Mouse (Mus musculus): ENCODE measurements around the gene Hirip3. TPM values are rescaled to one million over a fixed set of nuclear protein-coding genes. Genes with fewer than 3 reads are reported as not detected.
A peak's percentile ranks its signal among the peaks of the same experiment; 100 is the strongest.

Gene Hirip3
- polyA plus RNA-seq (2015; fragmentation: Nextera tagmentation; extraction: Ambion mirVana): 39.8 and 48.3 TPM in 2 replicates

DNA sequence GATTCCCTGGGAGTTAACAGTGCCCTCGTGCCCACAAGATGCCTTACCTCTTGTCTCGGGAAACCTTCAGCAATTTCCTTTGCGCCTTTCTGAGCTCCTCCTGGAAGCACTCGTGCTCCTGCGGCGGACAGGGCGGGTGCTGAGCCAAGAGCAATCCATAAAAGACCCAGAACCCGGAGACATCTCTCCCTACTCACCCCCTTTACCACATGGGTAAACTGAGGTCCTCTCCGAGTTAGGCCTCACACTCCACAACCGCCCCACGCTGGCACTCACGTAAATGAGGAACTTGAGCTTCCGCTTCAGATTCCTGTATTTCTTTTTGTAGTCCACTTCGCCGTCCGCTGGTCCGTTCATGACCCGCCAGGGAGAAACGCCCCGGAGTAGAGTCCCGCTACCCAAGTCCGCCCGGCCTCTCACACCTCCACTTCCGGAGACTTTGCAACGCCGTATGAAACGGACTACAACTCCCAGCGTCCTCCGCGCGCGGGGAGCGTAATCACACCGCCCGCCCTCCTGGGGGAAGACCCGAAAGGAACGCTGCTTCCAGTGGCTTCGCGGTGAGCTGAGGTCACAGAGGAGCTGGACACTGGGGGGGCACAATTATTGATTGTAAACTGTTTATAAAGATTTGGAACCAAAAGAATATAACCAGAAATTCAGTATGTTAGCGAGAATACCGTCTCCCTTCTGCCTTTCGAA is at the start of gene Hirip3:
Gene Hirip3, plus strand, starts transcription at position 544 of the 702 bp plus-strand sequence.
- no peaks in the 10 kb centered on the region for H3K9me3 ChIP-seq
- peak within 1 kb of the TSS; percentile 75 for H3K4me3 ChIP-seq
- H3K4me1 ChIP-seq: peaks cover 29% of the 10 kb centered on the region
- H3K4me2 ChIP-seq (replicated peaks): peak within 1 kb of the TSS; percentile 88
- H3K27ac ChIP-seq: peak within 1 kb of the TSS; percentile 84
- ATAC-seq (ENCODE audit: low FRiP score, low read depth): peak; percentile 92
- under 1% methylated on average over 42 of the region's 42 CpGs for WGBS
- H3K27me3 ChIP-seq: no peaks in the 10 kb centered on the region
- peaks cover 62% of the 10 kb centered on the region for H3K36me3 ChIP-seq
- H3K9ac ChIP-seq: peak within 1 kb of the TSS; percentile 82

DNA sequence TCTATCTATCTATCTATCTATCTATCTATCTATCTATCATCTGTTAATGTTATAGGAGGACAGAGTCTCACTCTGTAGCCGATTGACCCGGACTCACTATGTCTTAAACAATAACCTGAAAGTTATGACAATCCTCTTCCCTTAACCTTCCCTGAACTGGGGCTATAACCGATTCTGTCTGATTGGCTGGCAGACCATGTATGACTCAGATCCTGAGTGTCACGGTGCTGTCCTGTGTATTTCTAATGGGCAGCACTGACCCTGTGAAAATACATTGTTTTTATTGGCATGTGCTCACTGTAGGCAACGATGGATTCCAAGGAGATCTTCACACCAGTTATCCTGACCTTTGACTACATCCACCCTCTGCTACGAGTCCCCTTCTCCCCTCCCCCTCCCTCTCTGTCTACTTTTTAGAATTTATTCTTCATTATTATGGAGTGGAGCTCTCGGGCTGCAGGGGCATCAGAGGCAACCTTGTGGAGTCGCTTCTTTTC is 46.0 kb upstream of the Hirip3 start:
- Histone ChIP-seq H3K4me1 (no peaks in the 10 kb centered on the region), H3K9ac (no peak overlapping the region), H3K27ac (no peak overlapping the region), H3K4me2 (replicated peaks) (no peak overlapping the region), H3K4me3 (no peak overlapping the region), H3K36me3 (no peaks in the 10 kb centered on the region), H3K27me3 (peaks cover under 1% of the 10 kb centered on the region; the same call in 1 of the 2 replicates), H3K9me3 (no peaks in the 10 kb centered on the region)
- 67% methylated on average over 8 of the region's 8 CpGs for WGBS
- ATAC-seq (ENCODE audit: low FRiP score, low read depth): no peak

DNA sequence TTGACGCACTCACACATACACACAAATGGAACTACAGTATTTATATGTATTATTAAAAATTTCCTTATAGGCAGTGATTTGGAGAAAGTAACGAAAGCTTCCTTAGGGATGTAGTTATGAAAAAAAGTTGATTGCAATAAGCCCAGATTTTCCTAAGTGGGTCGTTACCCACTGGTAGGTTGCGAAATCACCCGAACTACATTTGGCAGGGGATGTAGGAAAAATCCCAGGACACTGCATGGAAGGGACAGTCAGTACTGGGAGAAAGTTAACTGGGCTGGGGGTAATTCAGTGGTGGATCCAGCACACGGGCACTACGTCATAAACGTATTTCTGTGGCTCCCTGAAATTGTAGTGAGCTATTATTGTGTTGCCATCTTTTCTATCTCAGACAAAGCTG is 45.3 kb upstream of the Hirip3 start:
- no peak for ATAC-seq (ENCODE audit: low FRiP score, low read depth)
- H3K27me3 ChIP-seq: peaks cover 7% of the 10 kb centered on the region; the same call in 1 of the 2 replicates
- WGBS: 78% methylated on average over 8 of the region's 8 CpGs

DNA sequence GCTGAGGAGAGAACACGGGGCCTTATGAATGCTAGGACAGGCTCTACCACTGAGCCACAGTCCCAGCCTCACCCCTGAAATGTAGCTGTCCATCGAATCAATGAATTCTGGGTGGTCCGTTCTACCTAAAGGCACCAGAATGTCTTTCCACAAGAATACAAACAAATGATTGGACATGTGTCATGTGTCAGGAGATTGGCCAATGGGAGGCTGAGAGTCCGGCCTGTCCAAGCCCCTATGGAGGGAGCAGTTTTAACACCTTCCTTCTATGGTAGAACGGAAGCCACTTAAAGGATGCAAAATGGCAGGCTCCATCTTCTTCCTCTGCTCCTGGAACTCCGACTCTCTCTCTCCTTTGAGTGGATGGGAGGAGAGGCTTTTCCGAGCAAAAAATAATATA is 44.2 kb upstream of the Hirip3 start:
- no peak overlapping the region for H3K4me3 ChIP-seq
- ATAC-seq (ENCODE audit: low FRiP score, low read depth): no peak
- H3K27me3 ChIP-seq: peaks cover 15% of the 10 kb centered on the region
- H3K27ac ChIP-seq: no peak overlapping the region
- no peak overlapping the region for H3K4me2 ChIP-seq (replicated peaks)
- WGBS: 88% methylated on average over 7 of the region's 7 CpGs
- H3K4me1 ChIP-seq: no peaks in the 10 kb centered on the region
- no peaks in the 10 kb centered on the region for H3K36me3 ChIP-seq
- no peaks in the 10 kb centered on the region for H3K9me3 ChIP-seq
- no peak overlapping the region for H3K9ac ChIP-seq

More for the DNA sequence above, 45.3 kb upstream of the Hirip3 start:
- no peak overlapping the region for H3K4me2 ChIP-seq (replicated peaks)
- H3K9me3 ChIP-seq: no peaks in the 10 kb centered on the region
- no peaks in the 10 kb centered on the region for H3K36me3 ChIP-seq
- H3K9ac ChIP-seq: no peak overlapping the region
- H3K4me3 ChIP-seq: no peak overlapping the region
- no peaks in the 10 kb centered on the region for H3K4me1 ChIP-seq
- no peak overlapping the region for H3K27ac ChIP-seq

DNA sequence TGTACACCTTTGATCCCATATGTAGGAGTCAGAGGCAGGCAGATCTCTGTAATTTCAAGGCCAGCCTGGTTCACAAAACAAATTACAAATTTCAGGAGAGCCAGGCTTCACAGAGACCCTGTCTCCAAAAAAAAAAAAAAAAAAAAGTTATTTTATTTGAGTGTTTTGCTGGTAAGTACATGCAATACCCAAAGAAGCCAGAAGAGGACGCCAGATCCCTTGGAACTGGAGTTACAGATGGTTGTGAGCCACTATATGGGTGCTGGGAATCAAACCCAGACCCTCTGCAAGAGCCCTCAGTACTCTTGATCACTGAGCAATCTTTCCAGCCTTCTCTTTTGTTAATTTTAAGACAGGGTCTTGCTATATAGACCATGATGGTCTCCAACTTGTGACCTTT is 43.0 kb upstream of the Hirip3 start:
- Histone ChIP-seq H3K9me3 (no peaks in the 10 kb centered on the region), H3K27ac (no peak overlapping the region), H3K4me2 (replicated peaks) (no peak overlapping the region), H3K4me1 (peaks cover 8% of the 10 kb centered on the region), H3K27me3 (peaks cover 28% of the 10 kb centered on the region), H3K36me3 (no peaks in the 10 kb centered on the region), H3K9ac (no peak overlapping the region), H3K4me3 (no peak overlapping the region)
- WGBS: 23% methylated on average over 1 of the region's 1 CpGs
- no peak for ATAC-seq (ENCODE audit: low FRiP score, low read depth)

DNA sequence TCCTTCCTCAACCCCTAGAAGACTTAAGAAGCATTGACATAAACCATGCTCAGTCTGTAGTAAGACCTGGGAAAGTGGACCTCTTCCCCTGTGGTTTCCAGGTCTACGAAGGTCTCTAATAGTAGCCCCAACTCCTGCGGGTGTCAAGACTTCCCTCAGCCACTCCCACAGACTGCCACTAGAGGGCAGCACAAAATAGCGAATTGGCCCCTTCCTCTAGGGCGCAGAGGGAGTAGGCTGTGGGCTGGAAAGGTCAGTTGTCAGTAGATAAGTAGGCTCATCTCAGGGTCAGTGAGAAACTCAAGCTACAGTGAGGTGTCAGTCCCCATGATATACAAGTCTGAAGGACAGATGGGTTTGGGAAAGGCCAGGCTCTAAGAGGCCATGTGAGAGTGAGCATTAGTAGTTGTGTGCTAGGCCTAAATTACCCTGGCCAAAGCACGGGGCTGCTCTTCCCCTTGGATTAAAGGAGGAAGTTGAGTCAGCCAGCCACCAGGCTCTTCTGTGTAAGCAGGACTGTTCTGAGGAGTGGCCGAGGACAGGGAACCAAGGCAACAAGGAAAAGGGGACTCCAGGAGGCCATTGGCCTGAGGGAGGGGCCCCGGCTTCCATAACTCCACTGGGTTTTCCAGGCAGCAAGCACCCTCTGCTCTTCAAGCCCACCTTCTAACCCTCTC is 39.8 kb upstream of the Hirip3 start:
- 22% methylated on average over 7 of the region's 7 CpGs for WGBS
- H3K4me2 ChIP-seq (replicated peaks): no peak overlapping the region
- no peak overlapping the region for H3K4me3 ChIP-seq
- H3K36me3 ChIP-seq: no peaks in the 10 kb centered on the region
- peaks cover 8% of the 10 kb centered on the region for H3K4me1 ChIP-seq
- 0 out of 2 replicates have a peak, but pooled peaks have one; percentile 15 for ATAC-seq (ENCODE audit: low FRiP score, low read depth)
- H3K9me3 ChIP-seq: no peaks in the 10 kb centered on the region
- peaks cover 51% of the 10 kb centered on the region for H3K27me3 ChIP-seq
- H3K27ac ChIP-seq: no peak overlapping the region
- H3K9ac ChIP-seq: no peak overlapping the region

DNA sequence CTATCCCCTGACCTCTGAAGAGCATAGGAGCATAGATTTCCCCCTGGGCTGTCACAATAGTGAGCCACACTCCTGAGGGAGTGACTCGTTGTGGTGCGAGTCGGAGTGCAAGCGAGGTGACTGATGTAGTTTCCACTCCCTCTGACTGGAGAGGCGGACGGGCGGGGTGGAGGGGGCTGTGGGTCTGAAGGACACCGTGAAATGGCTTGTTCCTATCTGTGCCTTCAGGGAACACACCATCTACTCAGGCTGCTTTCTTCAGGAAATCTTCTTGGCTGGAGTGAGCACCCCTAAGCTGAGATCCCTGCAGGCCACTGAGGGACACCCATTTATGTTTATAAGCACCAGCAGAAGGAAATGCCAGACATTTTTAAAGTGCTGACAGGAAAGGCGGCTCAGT is 39.0 kb upstream of the Hirip3 start:
- 14% methylated on average over 9 of the region's 9 CpGs for WGBS
- H3K4me3 ChIP-seq: peak overlapping the region; percentile 32
- no peaks in the 10 kb centered on the region for H3K9me3 ChIP-seq
- H3K4me1 ChIP-seq: peaks cover 8% of the 10 kb centered on the region
- no peak for ATAC-seq (ENCODE audit: low FRiP score, low read depth)
- peak overlapping the region; percentile 56 for H3K4me2 ChIP-seq (replicated peaks)
- no peaks in the 10 kb centered on the region for H3K36me3 ChIP-seq
- no peak overlapping the region for H3K27ac ChIP-seq
- H3K9ac ChIP-seq: no peak overlapping the region
- peaks cover 51% of the 10 kb centered on the region for H3K27me3 ChIP-seq

DNA sequence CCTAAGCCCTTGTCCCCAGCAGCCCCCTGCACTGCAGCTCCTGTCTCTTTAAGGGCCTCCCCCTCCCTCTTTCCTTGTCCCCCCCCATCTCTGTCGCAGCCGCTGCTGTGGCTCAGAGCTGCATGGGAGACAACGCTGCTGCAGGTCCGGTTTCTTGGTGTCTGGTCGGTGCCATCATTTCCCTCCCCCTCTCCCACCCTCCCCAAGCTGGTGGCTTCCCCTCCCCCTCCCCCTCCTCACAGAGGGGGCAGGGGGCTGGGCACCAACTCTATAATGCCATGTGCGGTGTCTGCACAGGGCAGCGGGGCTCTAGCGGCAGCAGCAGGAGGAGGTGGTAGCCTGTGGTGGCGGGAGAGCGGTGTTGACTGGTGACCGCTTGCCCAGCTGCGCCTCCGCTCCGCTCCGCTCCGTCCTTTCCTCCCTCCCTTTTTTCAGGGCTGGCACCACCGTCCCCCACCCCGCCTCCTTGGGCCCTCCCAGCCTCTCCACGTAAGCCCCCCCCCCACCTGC is 38.5 kb upstream of the Hirip3 start:
- no peaks in the 10 kb centered on the region for H3K9me3 ChIP-seq
- H3K27me3 ChIP-seq: peaks cover 51% of the 10 kb centered on the region
- no peak overlapping the region for H3K27ac ChIP-seq
- ATAC-seq (ENCODE audit: low FRiP score, low read depth): no peak
- 3% methylated on average over 14 of the region's 19 CpGs for WGBS
- H3K36me3 ChIP-seq: no peaks in the 10 kb centered on the region
- peak overlapping the region; percentile 56 for H3K4me2 ChIP-seq (replicated peaks)
- H3K4me3 ChIP-seq: peak overlapping the region; percentile 32
- H3K4me1 ChIP-seq: peaks cover 8% of the 10 kb centered on the region
- H3K9ac ChIP-seq: 0 out of 2 replicates have a peak overlapping the region, but pooled peaks have one; percentile 13

DNA sequence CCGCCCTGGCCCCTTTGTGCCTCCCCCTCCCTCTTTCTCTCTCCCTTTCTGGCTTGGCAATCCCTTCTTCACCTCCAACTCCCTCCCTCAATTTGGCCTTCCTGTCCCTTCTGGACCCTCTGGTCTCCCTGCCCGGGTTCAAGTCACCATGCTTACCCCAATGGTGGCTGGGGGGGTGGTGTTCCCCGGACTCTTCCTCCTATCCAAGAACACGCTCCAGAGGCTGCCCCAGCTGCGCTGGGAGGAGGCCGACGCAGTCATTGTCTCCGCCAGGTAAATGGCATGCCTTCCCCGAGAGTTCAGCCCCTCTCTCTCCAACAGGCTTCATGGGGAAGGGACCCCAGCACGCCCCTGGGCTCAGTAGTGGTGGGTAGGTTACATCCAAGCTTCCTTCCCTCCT is 37.8 kb upstream of the Hirip3 start:
- H3K4me1 ChIP-seq: peaks cover 8% of the 10 kb centered on the region
- no peak overlapping the region for H3K9ac ChIP-seq
- no peak for ATAC-seq (ENCODE audit: low FRiP score, low read depth)
- no peaks in the 10 kb centered on the region for H3K9me3 ChIP-seq
- H3K27ac ChIP-seq: no peak overlapping the region
- H3K4me3 ChIP-seq: no peak overlapping the region
- 13% methylated on average over 10 of the region's 10 CpGs for WGBS
- no peaks in the 10 kb centered on the region for H3K36me3 ChIP-seq
- H3K4me2 ChIP-seq (replicated peaks): no peak overlapping the region
- peaks cover 56% of the 10 kb centered on the region for H3K27me3 ChIP-seq

DNA sequence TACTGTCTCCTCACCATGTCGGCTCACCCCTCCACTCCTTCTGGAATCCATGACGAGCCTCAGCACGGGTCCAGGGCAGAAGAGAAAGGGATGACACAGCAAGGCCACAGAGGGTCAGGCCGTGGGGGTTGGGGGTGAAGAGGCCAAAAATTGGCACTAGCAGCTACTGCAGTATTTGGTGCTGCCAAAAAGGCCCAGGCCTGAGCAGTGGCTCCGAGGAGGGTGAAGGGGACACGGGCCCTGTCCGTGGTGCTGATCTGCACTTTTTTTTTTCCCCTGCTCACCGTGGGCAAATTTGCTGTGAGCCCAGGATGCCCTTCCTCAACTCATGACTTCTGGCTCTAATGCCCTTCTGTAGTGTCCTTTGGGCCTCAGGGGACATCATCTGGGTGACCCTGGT is 36.4 kb upstream of the Hirip3 start:
- Histone ChIP-seq H3K4me3 (no peak overlapping the region), H3K9me3 (no peaks in the 10 kb centered on the region), H3K4me2 (replicated peaks) (no peak overlapping the region), H3K27me3 (peaks cover 65% of the 10 kb centered on the region), H3K9ac (no peak overlapping the region), H3K4me1 (peaks cover 8% of the 10 kb centered on the region), H3K27ac (no peak overlapping the region), H3K36me3 (no peaks in the 10 kb centered on the region)
- no peak for ATAC-seq (ENCODE audit: low FRiP score, low read depth)
- WGBS: 17% methylated on average over 8 of the region's 8 CpGs

DNA sequence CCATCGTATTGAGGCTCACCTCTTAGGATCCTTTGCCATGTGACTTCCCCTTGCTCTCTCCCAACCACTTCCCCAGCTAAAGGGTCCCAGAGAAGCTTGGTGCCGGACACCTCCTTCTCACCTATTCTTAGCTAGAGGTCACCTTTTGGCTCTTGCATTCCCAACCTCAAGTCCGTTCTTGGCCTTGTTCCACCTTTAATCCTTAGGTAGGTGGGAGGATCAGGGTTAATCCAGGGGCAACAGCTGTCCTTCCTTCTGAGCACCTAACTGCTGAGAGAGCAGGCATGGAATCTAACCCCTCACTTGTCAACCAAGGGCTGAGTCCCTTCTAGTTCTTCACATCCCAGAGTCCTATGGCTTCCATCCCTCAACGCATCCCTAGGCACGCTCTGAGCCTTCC is 35.8 kb upstream of the Hirip3 start:
- WGBS: 70% methylated on average over 5 of the region's 5 CpGs
- no peak overlapping the region for H3K4me2 ChIP-seq (replicated peaks)
- H3K4me3 ChIP-seq: no peak overlapping the region
- H3K4me1 ChIP-seq: peaks cover 8% of the 10 kb centered on the region
- no peaks in the 10 kb centered on the region for H3K9me3 ChIP-seq
- H3K9ac ChIP-seq: no peak overlapping the region
- no peak for ATAC-seq (ENCODE audit: low FRiP score, low read depth)
- H3K27ac ChIP-seq: no peak overlapping the region
- no peaks in the 10 kb centered on the region for H3K36me3 ChIP-seq
- H3K27me3 ChIP-seq: peaks cover 66% of the 10 kb centered on the region

DNA sequence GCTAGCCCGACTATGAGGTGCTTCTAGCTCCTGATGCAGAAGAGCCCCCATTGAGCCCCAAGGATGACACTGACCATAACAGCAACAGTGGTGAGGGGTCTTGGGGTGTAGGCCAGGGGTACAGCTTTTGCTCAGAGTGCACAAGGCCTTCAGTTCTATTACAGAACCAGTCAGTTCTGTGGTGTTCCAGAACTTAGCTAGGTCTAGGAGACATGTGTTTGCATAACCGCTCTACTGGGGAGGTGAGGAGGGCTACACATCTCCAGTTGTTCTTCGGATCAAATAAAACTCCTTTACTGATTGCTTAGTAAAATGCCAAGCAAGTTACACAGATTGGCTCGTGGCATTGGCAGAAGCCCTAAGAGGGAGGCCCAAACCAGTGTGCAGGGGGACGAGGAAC is 30.2 kb upstream of the Hirip3 start, which contains the start of gene 4930451I11Rik:
Gene 4930451I11Rik, minus strand, starts transcription at position 101 of the 400 bp plus-strand sequence.
- 58% methylated on average over 5 of the region's 5 CpGs for WGBS
- H3K27me3 ChIP-seq: peaks cover 20% of the 10 kb centered on the region
- H3K9ac ChIP-seq: no peak within 1 kb of the TSS
- no peaks in the 10 kb centered on the region for H3K9me3 ChIP-seq
- H3K4me1 ChIP-seq: peaks cover 6% of the 10 kb centered on the region; the same call in 1 of the 2 replicates
- H3K4me2 ChIP-seq (replicated peaks): peak within 1 kb of the TSS; percentile 53
- ATAC-seq (ENCODE audit: low FRiP score, low read depth): no peak
- H3K4me3 ChIP-seq: peak within 1 kb of the TSS; percentile 15
- no peaks in the 10 kb centered on the region for H3K36me3 ChIP-seq
- no peak within 1 kb of the TSS for H3K27ac ChIP-seq

Data from limb, embryonic 13.5 days (tissue).